Mouse (Mus musculus) stomach, postnatal 0 days (tissue): ENCODE results near the gene Prickle3.

ENCODE experiments used
- CTCF ChIP-seq: IDR thresholded peaks from 2 replicates; pipeline ENCODE4 v1.5.1; 2016; ENCODE audit warnings: antibody characterized with exemption, low read depth, mild to moderate bottlenecking, moderate library complexity
- EP300 ChIP-seq: optimal IDR thresholded peaks from 2 replicates; pipeline ENCODE3; 2016; ENCODE audit warnings: antibody characterized with exemption

DNA sequence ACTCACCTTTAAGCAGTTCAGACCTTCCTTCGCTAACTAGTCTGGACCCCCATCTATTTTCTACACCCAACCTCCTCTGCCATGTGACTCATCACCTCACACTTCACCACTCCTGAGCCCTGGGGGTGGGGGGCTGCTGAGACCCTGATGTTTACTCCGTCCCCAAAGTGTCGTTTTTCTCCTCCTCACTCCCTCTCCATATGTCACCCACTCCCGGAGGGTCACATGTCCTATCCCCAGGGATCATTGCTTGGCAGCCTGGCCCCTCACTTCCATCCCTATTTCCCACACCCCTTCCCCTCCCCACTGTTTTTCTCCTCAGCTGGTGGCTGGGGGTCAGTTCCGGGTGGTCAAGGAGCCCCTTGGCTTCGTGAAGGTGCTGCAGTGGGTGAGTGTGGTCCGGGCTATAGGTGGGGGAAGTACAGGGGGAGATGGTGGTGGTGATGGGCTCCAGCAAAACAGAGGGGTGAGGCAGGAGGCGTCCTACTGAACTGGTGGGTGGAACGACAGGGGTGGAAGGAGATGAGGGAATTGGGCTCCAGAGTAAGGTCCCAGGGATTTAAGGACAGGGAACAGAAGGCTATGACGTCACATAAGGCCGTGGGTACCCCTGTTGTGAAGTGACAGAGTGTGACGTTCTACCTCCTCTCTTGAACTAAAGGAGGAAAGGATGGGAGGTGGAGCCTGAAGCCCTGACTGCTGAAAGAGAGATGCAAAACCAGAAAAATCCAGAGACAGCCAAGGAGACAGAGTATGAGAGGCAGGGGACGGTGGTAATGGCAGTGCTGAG, 17.3 kb upstream of the Prickle3 start:
- TF ChIP-seq CTCF (no peak), EP300 (no peak)
